Mouse (Mus musculus) urinary bladder, postnatal 10 days (tissue): Measurements from ENCODE around the gene Hipk2.

Experiments used
- DNase-seq: peaks from one replicate; pipeline ENCODE4 v3.0.0; 2022; ENCODE audit warnings: low spot score

Gene Hipk2

DNA sequence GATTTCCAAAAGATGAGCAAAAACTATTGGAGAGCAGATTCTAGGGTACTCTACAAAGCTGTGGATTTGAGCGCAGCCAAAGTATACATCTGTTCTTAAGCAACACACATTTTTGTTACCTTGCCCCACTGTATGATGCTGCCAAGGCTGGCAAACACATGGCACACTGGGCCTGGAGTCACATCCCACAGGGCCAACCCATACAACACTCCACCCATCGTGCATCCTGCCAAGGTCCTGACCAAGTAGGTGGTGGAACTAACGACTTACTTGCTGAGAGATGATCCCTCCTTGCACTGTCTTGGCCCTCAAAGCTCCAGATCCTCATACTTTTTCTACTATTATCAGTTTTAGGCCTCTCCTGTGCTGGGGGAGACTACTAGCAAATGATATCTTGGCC lies 83.0 kb downstream of the Hipk2 start:
- no peak for DNase-seq

- DNase-seq = no peak
These were observed 86.6 kb downstream of the Hipk2 start for GRCm38 (mm10) chr6:38789221-38789810.

- no peak for DNase-seq
These were observed 88.0 kb downstream of the Hipk2 start for GRCm38 (mm10) chr6:38787811-38788509.

- no peak for DNase-seq
These were observed 88.8 kb downstream of the Hipk2 start for GRCm38 (mm10) chr6:38787134-38787533.

- no peak for DNase-seq
These were observed 90.2 kb downstream of the Hipk2 start for GRCm38 (mm10) chr6:38785747-38786146.

DNA sequence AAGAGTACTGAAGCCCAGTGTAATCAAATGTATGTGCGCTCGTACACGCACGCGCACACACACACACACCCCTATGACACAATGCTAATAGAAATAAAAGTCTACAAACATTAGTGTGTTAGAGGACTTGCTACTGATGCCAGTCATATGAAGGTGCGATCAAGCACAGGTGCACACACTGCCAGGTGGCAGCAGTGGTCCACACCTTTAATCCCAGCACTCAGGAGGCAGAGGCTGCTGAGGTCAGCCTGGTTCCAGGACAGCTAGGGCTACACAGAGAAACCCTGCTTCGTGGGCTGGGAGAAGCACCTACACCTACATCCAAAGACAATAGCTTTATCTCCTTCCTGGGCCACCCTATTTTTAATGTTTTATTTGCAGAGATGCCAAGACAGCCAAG lies 96.6 kb downstream of the Hipk2 start:
- DNase-seq = no peak

DNA sequence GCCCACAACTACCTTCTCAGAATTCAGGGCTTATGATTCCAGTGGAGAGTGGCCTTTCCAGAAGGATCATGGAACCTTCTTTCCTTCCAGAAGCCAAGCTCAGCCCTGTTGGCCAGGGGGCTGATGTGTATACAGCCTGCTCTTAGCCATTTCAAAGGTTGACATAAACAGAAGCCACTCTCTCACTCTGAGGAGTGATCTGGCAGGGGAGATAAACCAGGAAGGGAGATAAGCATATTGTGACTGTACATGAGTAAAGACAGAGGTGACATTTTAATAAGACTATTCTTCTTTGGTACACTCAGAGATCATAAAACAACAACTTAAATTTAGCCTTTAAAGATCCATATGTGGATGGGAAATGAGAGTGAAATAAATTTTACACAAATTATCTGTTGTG lies 97.1 kb downstream of the Hipk2 start:
- no peak for DNase-seq

DNA sequence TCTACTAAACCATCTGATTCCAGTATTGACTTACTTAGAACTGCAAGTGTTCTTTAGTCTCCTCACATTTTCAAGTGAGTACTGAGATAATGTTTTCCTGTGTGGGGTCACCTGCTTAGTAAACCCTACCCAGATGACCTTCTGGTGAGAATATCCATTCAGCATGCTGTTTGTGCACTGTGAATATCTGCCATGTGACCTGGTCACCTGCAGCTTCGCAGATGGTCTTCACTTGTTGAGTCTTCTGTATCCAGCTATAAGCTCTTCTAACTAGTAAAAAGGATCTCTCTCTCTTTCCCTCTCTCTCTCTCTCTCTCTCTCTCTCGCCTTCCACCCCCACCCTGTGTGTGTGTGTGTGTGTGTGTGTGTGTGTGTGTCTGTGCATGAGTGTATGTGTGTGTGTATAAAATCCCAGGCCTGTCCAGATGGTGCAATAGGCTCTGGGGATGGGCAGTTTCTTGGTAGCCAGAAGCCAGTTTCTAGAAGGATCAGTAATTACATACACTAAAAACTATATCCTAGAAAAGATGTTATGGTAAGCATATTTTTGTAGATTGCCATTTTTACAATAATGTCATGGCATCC lies 99.9 kb downstream of the Hipk2 start:
- no peak for DNase-seq

DNA sequence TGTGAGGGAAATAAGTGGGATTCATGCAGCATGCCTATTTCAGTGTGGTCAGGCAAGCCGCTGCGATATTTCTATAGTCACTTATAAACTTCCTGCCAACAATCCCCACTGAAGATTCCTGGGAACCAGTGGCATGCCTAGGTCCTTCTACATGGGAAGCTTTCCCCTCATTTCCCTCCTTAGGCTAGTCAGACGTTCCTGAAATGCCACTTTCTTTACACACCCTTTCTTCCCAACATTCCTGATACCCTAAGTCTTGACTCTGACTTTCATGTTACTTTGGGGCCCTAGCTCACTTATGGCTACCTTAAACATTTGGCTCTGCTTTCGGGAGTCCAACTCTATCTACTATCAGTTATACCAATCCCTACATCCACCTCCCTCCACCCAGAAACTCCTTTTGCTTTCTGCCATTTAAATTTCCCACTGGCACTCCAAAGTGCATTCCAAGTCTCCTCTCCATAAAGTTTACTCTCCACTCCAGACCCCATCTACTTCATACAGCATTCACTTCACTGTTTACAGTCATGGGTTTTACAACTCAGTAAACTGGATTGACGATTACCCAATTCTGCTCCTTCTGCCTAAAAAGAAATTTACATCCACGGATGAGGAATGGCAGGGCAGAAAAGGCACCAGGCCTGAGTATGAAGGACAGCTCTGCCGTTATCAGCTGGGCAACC lies 103.0 kb downstream of the Hipk2 start:
- no peak for DNase-seq

GRCm38 (mm10) chr6:38771061-38771667 lies 104.8 kb downstream of the Hipk2 start:
- DNase-seq = no peak

GRCm38 (mm10) chr6:38769627-38770026 lies 106.3 kb downstream of the Hipk2 start:
- DNase-seq = no peak

DNA sequence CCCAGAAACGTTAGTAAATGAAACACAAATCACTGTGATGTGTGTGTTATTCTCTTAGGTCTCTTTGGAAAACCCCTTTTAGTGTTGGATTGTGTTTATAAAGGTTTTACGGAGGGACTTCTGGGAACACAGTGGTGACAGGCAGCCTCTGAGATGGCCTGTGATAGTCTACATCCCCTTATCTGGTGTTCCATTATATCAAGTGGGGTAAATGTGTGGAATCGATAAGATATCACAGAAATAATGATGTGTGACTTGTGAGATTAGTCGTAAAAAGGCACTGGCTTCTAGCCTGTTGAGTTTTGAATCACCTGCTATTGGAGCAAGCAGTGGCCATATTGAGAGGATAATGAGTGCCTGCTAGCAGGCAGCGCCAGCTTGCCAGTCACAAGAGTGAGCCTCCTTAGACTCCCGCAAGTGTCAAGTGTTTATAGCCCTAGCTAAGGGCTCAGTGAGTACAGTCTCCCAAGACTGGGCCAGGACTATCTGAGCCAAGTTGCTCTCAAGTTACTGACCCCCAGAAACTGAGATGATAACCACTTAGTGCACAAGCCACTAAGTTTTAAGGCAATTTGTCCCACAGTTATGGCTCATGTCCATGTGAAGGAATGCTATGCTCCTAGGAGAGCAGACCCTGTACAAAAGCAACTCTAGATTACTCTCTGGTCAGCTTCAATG lies 113.2 kb downstream of the Hipk2 start:
- DNase-seq = no peak

DNA sequence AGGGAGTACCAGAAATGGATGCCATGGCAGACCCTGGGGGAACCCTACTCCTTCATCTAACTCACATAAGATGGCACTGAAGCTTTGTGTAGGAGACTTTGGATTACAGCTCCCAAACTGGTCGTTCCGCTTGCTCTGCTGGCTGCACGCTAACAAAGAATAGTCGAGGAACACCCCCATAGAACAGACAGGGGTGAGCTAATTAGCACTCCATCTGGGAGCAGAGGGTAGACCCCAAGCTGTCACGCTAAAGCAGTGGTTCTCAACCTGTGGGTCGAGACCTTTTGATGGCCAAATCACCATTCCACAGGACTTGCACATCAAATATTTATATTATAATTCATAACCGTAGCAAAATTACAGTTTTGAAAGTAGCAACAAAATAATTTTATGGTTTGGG lies 114.0 kb downstream of the Hipk2 start:
- no peak for DNase-seq

DNA sequence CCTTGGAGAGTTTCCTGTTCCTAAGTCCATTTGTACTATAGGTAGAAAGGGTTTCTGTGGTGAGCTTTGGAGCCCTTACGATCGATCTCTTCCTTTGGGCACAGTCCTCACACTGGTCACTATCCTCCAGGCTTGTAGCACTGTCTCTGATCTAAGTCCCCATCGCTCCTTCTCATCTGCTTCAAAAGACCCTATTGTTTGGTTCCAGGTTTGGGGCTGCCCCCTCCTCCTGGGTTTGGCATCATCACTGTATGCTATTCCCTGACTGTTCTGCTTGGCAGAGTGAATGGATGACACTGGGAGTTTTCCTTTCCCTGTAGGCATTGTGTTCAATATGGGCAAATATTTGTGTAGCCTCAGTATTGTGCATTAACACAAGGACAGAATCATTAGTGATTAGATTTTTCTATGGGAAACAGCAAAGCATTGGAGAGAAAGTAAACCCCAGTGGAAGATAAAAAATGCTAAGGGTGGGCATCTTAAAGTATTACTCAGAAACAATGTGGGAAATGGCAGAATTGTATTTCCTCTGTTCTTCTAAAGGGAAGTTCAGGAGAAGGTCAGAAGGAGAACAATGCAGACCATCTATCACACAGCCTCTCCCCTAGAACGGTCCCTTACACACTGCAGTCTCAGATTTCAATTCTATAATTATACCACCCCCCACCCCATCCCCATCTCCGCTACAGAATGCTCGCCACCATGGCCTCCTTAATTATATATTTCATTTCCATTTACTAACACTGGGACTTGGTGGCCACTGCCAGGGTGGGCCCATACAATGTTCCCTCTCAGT lies 114.9 kb downstream of the Hipk2 start:
- DNase-seq = no peak

DNA sequence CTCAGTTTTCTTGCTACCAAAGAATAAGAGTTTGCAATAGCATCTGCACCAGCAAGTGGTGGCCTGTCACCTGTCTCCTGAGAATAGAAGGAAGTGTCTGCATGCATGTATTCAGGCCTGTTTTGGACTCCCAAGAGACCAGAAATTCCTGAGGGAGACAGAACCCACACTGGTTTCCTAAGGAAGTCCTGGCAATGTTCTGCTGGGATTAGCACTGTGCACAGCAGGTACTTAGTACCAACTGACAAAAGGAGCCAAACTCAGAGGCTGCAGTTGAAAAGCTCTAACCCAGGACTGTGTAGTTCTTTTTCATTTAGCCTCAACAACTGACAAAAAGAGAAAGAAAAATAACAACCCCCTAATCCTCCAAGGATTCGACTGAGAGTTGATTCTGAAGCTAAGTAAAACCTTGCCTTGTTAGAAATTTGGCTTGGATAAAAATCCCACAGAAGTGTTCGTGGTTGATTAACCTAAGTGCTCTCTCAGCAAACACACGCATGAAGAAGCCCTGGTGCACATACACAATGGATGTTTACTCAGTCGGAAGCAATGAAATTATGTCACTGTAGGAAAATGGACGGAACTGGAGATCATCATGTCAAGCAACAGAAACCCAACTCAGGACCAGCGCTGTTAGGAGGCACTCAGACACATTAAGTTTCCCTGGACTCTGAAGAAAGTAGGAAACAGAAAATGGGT lies 115.9 kb downstream of the Hipk2 start:
- no peak for DNase-seq

- no peak for DNase-seq
These were observed 116.8 kb downstream of the Hipk2 start for GRCm38 (mm10) chr6:38759186-38759585.

- no peak for DNase-seq
These were observed 118.4 kb downstream of the Hipk2 start for GRCm38 (mm10) chr6:38757597-38757996.

DNA sequence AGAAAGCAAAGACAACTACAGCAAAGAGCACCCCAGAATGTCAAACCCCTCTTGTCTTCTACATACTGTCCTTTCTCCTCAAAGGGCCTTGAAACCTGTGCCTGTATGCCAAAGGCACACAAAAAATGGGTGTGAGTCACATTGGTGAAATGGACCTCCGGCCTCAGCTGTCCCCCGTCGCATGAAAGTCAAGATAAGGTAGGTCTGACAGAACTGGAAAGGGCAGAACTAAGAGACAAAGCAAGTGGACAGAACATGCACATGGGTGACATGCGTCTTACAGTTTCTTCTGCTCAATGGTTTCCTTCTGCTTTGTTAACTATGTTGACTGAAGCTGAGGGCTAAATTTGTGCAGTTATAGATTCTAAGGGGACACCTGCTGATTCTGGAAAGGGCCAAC lies 119.0 kb downstream of the Hipk2 start:
- no peak for DNase-seq

DNA sequence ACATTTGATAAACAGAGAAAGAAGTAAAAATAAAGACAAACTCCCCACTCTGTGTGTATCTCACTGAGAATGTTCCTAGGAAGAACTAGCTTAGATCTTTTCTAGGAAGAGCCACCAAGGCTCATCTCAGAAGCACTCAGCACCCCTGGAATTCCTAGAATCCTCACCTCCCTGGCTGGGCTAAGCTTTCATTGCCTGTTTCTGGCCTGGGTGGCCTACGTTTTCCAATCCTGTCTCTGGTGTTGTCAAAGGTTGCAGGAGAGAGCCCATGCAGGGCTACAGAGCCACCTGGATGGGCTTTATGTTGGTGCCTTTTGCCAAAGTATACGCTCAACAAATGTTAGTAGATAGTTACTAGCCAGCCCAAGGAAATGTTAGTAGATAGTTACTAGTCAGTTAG lies 120.0 kb downstream of the Hipk2 start:
- DNase-seq = no peak

DNA sequence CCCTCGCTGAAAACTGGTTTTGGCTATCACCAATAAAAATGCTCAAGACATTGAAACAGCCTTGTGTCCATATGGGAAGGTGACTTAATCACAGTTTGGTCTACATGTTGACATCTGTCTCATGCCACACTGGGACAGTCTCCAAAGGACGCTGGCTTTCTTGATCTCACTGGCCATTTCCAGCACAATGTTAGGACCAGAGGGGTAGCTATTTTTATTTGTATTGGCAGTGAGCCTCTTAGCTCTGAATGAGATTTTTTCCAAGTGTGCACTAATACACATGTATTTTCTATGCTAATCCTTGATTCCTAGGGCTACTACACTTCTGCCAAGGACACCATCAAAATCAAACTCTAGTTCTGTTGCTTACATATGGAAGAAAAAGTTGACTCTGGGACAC lies 120.8 kb downstream of the Hipk2 start:
- no peak for DNase-seq

- no peak for DNase-seq
These were observed 122.2 kb downstream of the Hipk2 start for GRCm38 (mm10) chr6:38753729-38754128.
